Mouse (Mus musculus): ENCODE results near the gene Ank3.
"Not testable (repeated sequence)": the region's sequence is repeated elsewhere in the genome, so short reads cannot be mapped to it uniquely, and the experiment has no call there.

The Ank3 gene

GRCm38 (mm10) chr10:69398763-69399590 is at the start of gene Ank3:
Gene Ank3 (plus strand): TSS chr10:69398773.
- DNase-seq (ENCODE audit: inconsistent ontology term) = peak; percentile 51

DNA sequence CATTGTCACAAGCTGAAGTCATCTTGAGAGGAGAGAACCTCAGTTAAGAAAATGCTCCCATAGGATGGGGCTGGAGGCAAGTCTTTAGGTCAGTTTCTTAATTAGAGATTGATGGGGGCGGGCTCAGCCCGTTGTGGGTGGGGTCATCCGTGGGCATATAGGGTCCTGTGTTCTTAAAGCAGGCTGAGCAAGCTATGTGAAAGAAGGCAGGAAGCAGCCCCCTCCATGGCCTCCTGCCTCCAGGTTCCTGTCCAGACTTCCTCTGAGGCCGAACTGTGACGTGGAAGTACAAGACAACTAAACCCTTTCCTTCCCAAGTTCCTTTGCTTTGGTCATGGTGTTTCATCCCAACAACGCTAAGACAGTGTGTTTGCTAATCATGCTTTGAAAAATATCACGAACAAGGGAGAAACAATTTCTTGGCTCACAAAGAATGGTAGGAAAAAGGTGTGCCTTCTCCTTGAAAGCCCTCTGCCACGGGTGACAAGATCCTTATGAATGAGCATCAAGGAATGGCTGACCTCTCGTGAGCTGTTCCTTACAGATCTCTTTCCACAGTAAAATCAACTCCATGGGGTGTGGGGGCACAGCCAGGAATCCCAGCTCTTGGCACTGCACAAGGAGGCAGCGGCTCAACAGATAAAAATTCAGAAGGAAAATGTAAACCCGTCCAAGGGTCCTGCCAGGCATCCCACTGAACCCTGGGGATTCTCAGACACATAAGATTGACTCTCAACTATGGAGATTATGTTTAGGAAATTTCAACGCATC is 47.3 kb upstream of the Ank3 start:
- DNase-seq (ENCODE audit: inconsistent ontology term) = peak; percentile 40

- DNase-seq (ENCODE audit: inconsistent ontology term) = no peak
Observed at GRCm38 (mm10) chr10:69351842-69352211, 46.7 kb upstream of the Ank3 start.

GRCm38 (mm10) chr10:69352212-69353085 is 46.1 kb upstream of the Ank3 start, which contains the start of gene Cdk1:
Gene Cdk1 (minus strand): TSS chr10:69352938.
- peak; percentile 96 for DNase-seq (ENCODE audit: inconsistent ontology term)

- DNase-seq (ENCODE audit: inconsistent ontology term) = not testable (repeated sequence)
Observed at GRCm38 (mm10) chr10:69353086-69353479, 45.5 kb upstream of the Ank3 start.

DNA sequence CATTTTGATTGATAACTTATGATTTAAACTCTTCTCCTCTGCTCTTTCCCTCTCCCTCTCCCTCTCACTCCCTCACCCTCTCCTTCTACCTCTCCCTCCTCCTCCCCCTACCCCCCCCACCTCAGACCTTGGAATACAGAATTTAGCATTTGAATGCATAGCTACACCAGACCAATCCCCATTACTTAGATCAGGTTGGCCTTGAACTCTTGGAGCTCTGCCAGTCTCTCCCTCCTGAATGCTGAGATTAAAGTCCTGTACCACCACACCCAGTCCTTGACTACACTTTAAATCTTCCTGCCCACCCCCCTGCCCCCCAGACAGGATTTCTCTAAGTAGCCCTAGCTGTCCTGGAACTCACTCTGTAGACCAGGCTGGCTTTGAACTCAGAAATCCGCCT is 38.9 kb upstream of the Ank3 start:
- DNase-seq (ENCODE audit: inconsistent ontology term) = no peak

DNA sequence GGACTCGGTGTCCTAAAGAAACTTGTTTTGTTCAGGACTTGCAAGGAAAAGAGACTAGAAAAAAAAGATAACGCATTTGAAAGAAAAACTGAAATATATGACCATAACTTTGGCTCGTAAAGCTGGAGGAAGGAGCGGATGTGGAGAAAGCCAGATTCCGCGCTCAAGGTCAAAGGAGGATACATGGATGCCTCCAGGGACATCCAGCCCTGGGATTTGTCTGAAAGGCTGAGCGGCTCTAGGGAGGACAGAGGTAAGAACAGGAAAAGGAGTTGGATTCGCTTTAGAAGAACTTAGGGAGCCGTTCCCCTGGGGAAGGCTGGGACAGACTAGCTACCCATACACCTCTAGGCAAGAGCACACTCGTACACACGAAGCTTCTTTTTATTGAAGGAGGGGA is 32.4 kb upstream of the Ank3 start:
- no peak for DNase-seq (ENCODE audit: inconsistent ontology term)

DNA sequence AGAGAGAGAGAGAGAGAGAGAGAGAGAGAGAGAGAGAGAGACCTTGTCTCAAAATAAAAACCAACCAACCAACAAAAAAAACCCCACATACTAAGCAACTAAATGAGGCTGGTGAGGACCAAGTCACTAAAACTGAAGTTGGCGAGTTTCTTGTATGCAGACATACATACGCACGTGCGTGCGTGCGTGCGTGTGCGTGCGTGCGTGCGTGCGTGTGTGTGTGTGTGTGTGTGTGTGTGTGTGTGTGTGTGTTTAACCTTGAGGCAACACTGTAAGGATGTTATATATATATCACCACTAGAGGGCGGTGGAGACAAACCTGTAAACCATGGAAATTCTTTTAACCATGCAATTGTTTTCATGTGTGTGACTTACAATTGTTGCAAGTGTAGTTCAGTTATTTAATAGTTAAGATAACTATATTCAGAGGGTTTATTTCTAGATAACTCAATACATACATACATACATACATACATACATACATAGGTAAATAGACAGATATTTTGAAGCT is 31.6 kb upstream of the Ank3 start:
- peak; percentile 17 for DNase-seq (ENCODE audit: inconsistent ontology term)

GRCm38 (mm10) chr10:69369321-69369720 is 29.3 kb upstream of the Ank3 start:
- no peak for DNase-seq (ENCODE audit: inconsistent ontology term)

DNA sequence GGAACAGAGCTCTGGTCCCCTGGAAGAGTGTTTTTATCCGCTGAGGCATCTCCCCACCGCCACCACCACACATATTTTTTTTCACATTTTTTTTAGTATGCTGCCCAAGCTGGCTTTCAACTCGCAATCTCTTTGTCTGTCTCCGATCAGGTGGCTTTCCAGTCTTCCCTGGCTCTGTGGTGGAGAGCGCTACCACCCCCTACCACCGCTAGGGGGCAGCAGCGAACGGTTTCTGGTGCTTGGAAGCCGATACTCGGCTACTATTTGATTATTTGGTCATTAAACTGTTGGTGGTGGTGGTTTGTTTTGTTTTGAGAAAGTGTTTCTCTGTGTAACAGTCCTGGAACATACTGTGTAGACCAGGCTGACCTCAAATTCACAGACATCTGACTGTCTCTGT is 27.1 kb upstream of the Ank3 start:
- no peak for DNase-seq (ENCODE audit: inconsistent ontology term)

- no peak for DNase-seq (ENCODE audit: inconsistent ontology term)
Observed at GRCm38 (mm10) chr10:69372061-69372460, 26.5 kb upstream of the Ank3 start.

- DNase-seq (ENCODE audit: inconsistent ontology term) = peak; percentile 83
Observed at GRCm38 (mm10) chr10:69373796-69374550, 24.6 kb upstream of the Ank3 start.

DNA sequence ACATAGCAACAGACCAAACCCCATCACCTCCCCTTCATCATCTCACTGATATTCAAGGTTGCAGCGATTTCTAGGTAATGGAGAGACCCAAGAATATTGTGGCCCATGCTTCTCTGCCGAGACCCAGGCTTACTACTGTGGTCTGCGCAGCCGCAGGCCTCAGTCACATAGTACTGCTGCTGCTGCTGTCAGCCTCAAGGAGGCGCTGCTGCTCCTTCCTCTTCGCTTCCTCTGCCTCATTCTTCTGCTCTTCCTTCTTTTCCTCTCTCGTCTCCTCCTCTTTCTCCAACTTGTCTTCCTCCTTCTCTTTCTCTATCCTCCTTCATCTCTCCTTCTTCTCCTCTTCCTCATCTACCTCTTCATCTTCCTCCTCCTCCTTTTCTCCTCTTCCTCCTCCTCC is 23.4 kb upstream of the Ank3 start:
- DNase-seq (ENCODE audit: inconsistent ontology term) = no peak

DNA sequence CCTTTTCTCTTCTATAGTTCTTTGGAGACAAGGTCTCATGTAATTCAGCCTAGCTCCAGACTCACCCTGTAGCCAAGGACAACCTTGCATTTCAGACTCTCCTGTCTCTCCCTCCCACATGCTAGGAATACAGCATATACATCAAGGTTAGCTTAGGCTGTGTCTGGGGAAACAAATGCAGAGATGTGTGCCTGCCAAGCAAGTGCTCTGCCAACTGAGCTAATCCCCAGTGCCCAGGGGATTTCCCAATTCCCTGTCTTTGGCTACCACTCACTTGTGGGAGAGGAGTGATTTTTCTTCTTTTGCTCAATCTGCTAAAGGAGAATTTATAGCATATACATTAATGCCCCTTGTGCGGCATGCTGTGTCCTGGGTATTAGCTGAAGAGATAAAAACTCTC is 15.4 kb upstream of the Ank3 start:
- DNase-seq (ENCODE audit: inconsistent ontology term) = peak; percentile 55

DNA sequence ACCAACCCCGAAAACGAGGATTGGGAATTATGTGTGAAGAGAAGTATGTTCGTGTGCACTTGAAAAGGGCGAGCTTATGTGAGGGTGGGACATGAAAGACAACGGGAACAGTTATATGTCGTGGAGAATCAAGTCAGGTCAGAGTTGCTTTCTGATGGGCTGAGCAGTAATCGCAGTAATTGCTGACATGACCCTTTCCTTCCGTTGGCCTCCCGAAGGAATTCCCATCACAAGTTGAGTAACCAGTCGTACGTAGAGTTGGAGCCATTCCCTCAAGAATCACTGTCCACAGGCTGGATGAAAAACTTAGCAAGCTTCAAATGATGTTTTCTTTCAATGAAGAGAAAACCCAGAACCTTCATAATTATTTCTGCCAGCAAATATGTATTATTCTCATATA is 13.9 kb upstream of the Ank3 start:
- DNase-seq (ENCODE audit: inconsistent ontology term) = peak; percentile 92

- peak; percentile 62 for DNase-seq (ENCODE audit: inconsistent ontology term)
Observed at GRCm38 (mm10) chr10:69385136-69385535, 13.4 kb upstream of the Ank3 start.

GRCm38 (mm10) chr10:69386767-69387166 is 11.8 kb upstream of the Ank3 start:
- no peak for DNase-seq (ENCODE audit: inconsistent ontology term)

DNA sequence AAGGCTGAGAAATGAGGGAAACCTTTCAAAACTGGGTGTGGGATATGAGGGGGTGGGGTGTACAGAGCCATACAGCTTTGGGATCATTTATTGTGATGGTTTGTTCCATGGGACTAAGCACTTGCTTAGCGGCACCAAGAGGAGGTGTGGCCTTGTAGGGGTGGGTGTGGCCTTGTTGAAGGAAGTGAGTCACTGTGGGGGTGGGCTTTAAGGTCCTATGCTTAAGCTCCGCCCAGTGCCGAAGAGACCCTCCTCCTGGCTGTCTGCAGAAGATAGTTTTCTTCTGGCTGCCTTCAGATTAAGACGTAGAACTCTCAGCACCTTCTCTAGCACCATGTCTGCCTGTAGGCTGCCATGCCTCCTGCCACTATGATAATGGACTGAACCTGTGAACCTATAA is 9.1 kb upstream of the Ank3 start:
- no peak for DNase-seq (ENCODE audit: inconsistent ontology term)

- DNase-seq (ENCODE audit: inconsistent ontology term) = peak; percentile 67
Observed at GRCm38 (mm10) chr10:69398197-69398762, 293 bp upstream of the Ank3 start.

- peak; percentile 51 for DNase-seq (ENCODE audit: inconsistent ontology term)
Observed at GRCm38 (mm10) chr10:69399814-69400385, 1.3 kb downstream of the Ank3 start.
